Mouse (Mus musculus) megakaryocyte, embryonic 14.5 days (primary cell): ENCODE measurements around the gene BC035947.

Source experiments
- FLI1 ChIP-seq: IDR thresholded peaks from 2 replicates; pipeline ENCODE4 v1.6.1; 2012; ENCODE audit warnings: low read length, inconsistent platforms, mixed read lengths
- GATA1 ChIP-seq: IDR thresholded peaks from 3 replicates; pipeline ENCODE4 v1.6.1; 2012; ENCODE audit warnings: mixed read lengths, low read length, inconsistent platforms, borderline replicate concordance

GRCm38 (mm10) chr1:78484361-78484760 lies 27.6 kb downstream of the BC035947 start:
- TF ChIP-seq GATA1 (no peak), FLI1 (no peak)
